Mouse (Mus musculus) kidney, postnatal 36 days (tissue): ENCODE results near the gene Trappc2l.
"Not testable (repeated sequence)": the region's sequence is repeated elsewhere in the genome, so short reads cannot be mapped to it uniquely, and the experiment has no call there.

Source experiments
- DNase-seq, 2 experiments: peaks; one replicate each; pipeline ENCODE4 v3.0.0; 2021 to 2022; ENCODE audit warnings: mixed read lengths in 2 of 2

Gene Trappc2l

GRCm38 (mm10) chr8:122611295-122612133 is at the start of gene Trappc2l, which contains the start of gene Galns:
TSS of gene Trappc2l (plus strand) at chr8:122611640.
TSS of gene Galns (minus strand) at chr8:122611463.
- peak; percentile 97 to 98 for DNase-seq

GRCm38 (mm10) chr8:122564363-122565352 is 46.8 kb upstream of the Trappc2l start:
- DNase-seq: no peak

GRCm38 (mm10) chr8:122566766-122567165 is 44.7 kb upstream of the Trappc2l start:
- no peak for DNase-seq

GRCm38 (mm10) chr8:122567361-122568108 is 43.9 kb upstream of the Trappc2l start, which contains the start of gene Cdt1:
TSS of gene Cdt1 (plus strand) at chr8:122568015.
- peak; percentile 94 to 97 for DNase-seq

GRCm38 (mm10) chr8:122568109-122568504 is 43.3 kb upstream of the Trappc2l start:
- DNase-seq: no peak

- no peak for DNase-seq
These were observed 42.5 kb upstream of the Trappc2l start for GRCm38 (mm10) chr8:122568881-122569309.

- no peak for DNase-seq
These were observed 42.1 kb upstream of the Trappc2l start for GRCm38 (mm10) chr8:122569329-122569728.

- DNase-seq: no peak
These were observed 41.4 kb upstream of the Trappc2l start for GRCm38 (mm10) chr8:122569996-122570395.

GRCm38 (mm10) chr8:122571153-122571552 is 40.3 kb upstream of the Trappc2l start:
- no peak for DNase-seq

- DNase-seq: no peak
These were observed 39.6 kb upstream of the Trappc2l start for GRCm38 (mm10) chr8:122571750-122572267.

GRCm38 (mm10) chr8:122572751-122573150 is 38.7 kb upstream of the Trappc2l start:
- peak; percentile 58 to 67 for DNase-seq

- not testable (repeated sequence) for DNase-seq
These were observed 38.3 kb upstream of the Trappc2l start for GRCm38 (mm10) chr8:122573176-122573575.

- DNase-seq: no peak
These were observed 37.9 kb upstream of the Trappc2l start for GRCm38 (mm10) chr8:122573577-122573976.

GRCm38 (mm10) chr8:122574264-122574663 is 37.2 kb upstream of the Trappc2l start:
- DNase-seq: no peak

- DNase-seq: peak; percentile 56 to 57
These were observed 36.7 kb upstream of the Trappc2l start for GRCm38 (mm10) chr8:122574667-122575251.

- no peak for DNase-seq
These were observed 36.2 kb upstream of the Trappc2l start for GRCm38 (mm10) chr8:122575286-122575685.

GRCm38 (mm10) chr8:122575735-122576647 is 35.4 kb upstream of the Trappc2l start:
- no peak for DNase-seq

GRCm38 (mm10) chr8:122576648-122577022 is 34.8 kb upstream of the Trappc2l start, which contains the start of gene Aprt:
TSS of gene Aprt (minus strand) at chr8:122576909.
- DNase-seq: peak; percentile 97 to 98

- DNase-seq: no peak
These were observed 34.3 kb upstream of the Trappc2l start for GRCm38 (mm10) chr8:122577116-122577515.

- no peak for DNase-seq
These were observed 32.2 kb upstream of the Trappc2l start for GRCm38 (mm10) chr8:122579196-122579595.
